Mouse (Mus musculus): ENCODE data around the gene Pip4k2a. TPM values are rescaled to one million over a fixed set of nuclear protein-coding genes. Genes with fewer than 3 reads are reported as not detected.

The Pip4k2a gene
- total RNA-seq, 2 experiments from 2014 or later, result 61.7 to 117 TPM

DNA sequence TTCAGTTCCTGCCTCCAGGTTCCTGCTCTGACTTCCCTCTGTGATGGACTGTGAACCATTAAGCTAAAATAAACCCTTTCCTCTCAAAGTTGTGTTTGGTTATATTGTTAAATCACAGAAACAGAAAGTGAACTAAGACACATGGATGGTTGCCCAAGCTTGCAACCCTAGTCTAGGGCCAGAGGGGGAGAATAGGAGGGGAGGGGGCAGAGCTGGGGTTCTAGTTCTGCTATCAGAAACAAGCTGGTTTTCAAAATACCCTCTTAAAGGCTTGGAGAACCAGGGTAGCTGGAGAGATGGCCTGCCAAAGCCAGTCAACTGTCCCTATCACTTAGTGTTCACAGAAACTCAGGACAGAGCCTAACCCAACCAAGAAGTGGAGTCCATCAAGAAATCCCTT is 14.4 kb downstream of the Pip4k2a start:
- no peak for ATAC-seq (replicated peaks; ENCODE audit: low FRiP score, poor library complexity, severe bottlenecking)

DNA sequence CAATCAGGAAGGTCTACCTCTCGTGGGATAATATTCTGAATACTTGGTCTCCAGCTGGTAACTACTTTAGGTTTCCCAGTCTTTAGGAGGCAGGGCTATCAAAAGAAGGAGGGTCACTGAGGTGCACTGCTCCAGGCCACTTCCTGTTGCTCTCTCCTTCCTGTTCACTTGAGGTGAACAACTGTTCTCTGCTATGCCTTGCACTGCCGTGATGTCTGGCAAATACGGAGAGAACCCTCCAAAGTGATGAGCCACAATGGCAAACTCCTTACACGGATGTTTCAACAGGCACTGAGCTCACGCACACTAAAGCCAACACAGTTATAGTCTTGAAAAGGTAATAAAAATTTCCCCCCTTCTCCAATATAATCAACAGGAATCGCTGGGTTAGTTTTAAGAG is 15.3 kb downstream of the Pip4k2a start:
- ATAC-seq (replicated peaks; ENCODE audit: low FRiP score, poor library complexity, severe bottlenecking), result no peak

DNA sequence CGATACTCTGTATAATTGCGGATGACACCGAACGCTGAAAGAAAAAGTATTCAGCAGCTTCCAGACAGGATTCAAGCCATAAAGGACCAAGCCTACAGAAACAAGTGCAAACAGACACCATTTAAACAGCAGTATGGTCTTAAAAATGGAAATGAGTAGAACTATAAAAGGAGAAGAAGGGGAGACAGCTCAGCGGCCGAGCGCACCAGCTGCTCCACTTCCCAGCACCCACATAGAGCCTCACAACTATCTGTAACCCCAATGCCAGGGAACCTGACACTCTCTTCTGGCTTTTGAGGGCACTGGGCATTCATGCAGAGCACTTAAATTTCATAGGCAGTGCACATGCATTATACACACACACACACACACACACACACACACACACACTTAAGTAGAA is 18.3 kb downstream of the Pip4k2a start:
- no peak for ATAC-seq (replicated peaks; ENCODE audit: low FRiP score, poor library complexity, severe bottlenecking)

DNA sequence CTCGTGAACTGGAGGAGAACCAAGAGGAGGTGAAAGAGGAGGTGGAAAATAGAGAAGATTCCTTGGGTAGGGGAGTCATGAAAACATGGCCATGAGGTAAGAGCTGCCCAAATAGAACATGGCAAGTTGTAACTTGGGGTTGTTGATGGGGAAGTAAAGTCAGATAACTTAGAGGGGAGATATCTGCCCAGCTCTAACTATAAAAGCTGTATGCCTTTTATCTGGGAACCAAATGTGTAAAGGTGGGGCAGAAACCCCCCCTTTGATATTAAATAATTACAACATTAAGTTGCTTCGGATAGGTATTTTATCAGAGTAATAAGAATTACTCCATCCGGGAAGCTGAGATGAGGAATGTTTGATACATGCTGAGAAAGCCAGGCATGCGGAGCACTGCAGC is 18.9 kb downstream of the Pip4k2a start:
- no peak for ATAC-seq (replicated peaks; ENCODE audit: low FRiP score, poor library complexity, severe bottlenecking)

DNA sequence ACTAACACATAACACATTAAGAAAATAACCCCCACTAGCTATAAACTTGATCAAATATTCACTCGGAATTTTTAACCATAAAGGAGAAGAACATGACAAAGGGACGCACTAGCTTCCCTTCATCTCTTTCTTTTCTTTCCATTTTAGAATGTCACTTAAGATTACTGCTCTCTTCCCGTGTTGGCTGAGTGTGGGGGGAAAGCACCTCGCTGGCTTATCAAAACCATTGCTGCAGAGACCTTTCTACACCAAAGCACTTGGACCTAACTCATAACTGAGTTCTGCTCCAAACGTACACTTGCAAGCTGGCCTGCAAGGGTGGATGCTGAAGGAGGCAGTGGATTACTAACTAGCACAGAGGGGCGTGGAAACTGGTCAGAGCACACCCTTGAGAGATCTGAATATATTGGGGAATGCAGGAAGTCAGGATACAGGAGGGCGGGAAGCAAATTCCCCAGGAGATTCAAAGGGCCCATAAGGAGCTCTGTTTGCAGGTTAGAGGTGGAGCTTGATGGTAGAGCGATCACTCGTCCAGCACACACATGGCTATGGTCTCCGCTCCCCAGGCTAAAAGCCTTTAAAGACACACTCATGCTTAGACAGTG is 20.6 kb downstream of the Pip4k2a start:
- no peak for ATAC-seq (replicated peaks; ENCODE audit: low FRiP score, poor library complexity, severe bottlenecking)

DNA sequence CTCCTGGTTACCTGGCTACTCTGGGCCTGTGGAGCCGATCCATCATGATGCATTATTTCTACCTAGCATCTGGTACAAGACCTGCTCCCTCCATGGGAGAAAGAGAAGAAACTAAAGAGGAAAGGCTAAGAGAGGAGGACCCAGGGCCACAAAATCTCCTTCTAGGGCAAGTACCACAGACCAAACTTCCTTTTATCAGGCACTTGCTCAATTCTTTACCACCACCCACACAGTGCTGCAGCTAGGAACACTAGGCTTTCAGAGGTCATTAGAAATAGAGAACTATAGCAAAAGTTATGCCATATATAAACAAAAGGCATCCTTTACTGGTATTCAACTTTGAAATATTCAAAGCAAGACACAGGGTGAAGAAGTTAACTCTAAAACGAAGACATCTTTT is 21.8 kb downstream of the Pip4k2a start:
- no peak for ATAC-seq (replicated peaks; ENCODE audit: low FRiP score, poor library complexity, severe bottlenecking)

DNA sequence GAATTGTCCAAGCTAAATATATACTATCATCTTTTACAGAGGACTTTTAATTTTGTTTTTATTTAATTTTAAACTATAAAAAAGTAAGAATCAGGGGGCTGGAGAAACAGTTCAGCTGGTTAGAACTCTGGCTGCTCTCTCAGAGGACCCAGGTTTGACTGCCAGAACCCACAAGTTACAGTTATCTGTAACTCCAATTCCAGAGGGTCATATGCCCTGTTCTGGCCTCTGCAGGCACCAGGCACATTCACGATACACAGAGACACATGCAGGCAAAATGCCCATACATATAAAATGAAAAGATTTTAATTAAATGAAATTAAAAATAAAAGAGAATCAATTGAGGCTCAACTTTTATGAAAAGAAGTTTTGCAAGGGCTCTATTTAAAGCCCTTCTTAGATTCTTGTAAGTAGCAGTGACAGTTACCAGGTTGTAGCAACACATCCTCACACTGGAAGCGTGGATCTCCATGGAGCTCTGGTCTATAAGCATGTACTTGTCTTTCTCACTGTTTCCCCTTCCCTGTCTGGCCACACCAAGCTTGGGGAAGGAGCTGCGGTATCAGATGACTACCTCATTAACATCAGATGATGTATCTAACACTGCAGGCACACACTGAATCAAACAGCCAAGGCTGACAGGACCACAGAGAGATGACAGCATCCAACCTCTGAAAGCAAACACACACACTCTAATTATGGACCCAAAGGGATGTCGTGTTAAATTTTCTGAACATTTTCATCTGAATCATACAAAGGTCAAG is 22.9 kb downstream of the Pip4k2a start:
- 0 out of 2 replicates have a peak, but pooled peaks have one; percentile 40 for ATAC-seq (replicated peaks; ENCODE audit: low FRiP score, poor library complexity, severe bottlenecking)

DNA sequence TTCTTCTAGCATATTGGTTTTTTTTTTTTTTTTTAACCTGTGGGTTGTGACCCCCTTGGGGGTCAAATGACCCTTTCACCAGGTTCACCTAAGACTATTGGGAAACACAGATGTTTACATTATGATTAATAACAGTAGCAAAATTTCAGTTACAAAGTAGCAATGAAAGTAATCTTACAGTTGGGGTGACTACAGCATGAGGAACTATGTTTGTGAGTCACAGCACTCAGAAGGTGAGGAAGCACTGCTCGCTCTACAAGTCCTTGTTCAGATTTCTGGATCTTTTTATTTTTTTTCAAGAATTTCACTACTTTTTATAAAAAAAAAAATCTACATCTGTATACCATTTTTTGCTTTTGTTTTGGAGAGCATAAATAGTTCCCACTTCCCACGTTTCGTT is 26.4 kb downstream of the Pip4k2a start:
- no peak for ATAC-seq (replicated peaks; ENCODE audit: low FRiP score, poor library complexity, severe bottlenecking)

DNA sequence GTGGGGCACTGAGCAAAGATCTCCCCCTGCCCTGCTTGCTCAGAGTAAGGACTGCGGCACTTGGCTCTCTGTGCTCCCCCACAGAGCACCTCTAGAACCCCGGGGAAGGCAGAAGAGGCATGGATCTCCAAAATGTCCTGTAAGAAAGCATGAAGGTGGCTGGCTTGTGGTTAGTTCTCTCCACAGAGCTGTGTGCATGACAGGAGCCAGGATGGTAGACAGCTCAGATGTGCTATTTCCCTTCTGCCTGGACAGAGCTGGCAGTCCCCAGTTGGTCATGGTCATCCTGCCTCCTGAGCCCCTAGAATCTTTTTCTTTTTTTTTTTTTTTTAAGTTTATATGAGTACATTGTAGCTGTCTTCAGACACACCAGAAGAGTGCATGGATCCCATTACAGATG is 27.5 kb downstream of the Pip4k2a start:
- ATAC-seq (replicated peaks; ENCODE audit: low FRiP score, poor library complexity, severe bottlenecking), result no peak

DNA sequence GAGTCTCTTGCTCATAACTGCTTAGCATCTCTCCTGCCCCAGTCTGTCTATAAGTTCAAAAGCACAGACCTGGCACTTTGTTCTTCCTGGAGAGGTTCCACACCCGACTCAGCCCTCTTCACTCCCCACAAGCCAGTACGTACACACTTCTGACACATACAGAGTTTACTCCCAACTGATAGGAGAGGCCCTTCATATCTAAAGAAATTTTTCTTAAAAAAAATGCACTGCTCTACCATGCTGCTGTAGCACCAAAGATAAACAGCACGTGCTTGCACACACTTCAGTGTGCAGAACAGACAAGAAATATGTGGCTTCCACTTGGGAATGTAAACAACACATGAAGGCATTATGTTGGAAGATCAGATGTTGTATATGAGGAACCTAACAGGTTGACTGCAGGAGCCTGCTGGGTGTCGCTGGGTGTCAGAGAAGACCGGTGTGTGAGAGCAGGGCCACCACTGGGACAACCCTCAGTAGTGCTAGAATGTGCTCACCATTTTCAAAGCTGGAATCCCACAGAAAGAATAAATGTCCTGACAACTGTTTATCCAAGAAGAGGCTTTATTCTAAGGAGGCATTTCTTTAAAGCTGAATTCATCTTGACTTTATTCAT is 28.8 kb downstream of the Pip4k2a start:
- peak; percentile 72 for ATAC-seq (replicated peaks; ENCODE audit: low FRiP score, poor library complexity, severe bottlenecking)

DNA sequence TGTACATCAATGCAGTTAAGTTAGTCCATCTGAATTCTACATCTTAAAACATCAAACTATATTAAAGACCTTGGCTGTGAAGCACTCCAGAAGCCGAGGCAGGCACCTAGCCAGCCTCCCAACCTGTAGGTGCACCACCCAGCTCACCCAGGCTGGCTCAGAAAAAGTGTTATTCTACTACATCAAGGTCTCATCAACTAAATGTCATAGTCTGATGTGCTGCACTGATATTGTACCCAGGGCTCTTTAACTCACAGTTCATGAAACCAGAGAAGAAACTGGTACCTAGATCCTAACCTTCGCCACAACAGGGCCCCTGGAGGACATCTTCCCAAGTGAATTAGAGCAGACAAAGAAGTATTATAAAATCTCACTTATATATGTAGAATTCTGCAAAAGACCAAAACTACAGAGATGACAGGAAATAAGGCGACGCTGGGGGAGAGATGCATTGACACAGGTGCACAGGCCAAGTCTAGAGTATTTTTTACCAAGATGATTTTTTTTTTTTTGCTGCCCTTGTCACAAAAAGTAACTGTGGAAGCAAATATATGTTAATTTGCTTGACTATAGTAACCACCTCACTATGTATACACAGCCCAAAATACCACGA is 30.4 kb downstream of the Pip4k2a start:
- ATAC-seq (replicated peaks; ENCODE audit: low FRiP score, poor library complexity, severe bottlenecking), result no peak

DNA sequence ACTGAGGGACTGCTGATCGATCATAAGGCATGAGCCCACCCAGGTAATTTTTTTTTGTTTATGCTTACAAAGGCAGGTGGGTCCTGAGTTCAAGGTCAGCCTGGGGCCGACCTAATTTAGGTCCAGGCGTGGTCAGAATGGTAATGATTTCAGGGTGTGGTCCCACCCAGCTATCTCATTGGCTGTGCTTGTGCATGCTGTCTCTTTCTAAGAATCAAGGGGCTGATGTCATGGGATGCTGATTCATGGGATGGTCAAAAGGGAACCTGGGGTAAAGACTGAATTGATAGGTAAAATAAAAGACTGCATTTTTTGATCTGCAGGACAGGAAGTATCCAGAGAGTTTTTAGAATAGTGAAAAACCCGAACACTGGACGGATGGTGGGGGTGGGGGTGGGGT is 31.4 kb downstream of the Pip4k2a start:
- no peak for ATAC-seq (replicated peaks; ENCODE audit: low FRiP score, poor library complexity, severe bottlenecking)

DNA sequence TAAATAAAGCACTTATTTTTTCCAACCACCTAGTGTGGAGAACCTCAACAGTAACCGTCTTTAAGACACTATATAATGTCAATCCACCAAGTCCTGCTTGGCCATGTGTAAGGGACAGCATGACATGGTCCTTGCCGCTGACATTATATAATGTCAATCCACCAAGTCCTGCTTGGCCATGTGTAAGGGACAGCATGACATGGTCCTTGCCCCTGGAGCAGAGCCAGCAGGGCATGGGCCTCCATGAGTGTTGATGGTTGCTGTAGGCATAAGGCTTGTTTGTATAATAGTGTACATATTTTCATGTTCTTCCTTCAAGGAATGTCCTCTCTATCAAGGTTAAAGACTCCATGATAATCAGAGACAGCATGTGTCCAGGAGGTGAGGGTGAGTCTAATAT is 32.0 kb downstream of the Pip4k2a start:
- no peak for ATAC-seq (replicated peaks; ENCODE audit: low FRiP score, poor library complexity, severe bottlenecking)

DNA sequence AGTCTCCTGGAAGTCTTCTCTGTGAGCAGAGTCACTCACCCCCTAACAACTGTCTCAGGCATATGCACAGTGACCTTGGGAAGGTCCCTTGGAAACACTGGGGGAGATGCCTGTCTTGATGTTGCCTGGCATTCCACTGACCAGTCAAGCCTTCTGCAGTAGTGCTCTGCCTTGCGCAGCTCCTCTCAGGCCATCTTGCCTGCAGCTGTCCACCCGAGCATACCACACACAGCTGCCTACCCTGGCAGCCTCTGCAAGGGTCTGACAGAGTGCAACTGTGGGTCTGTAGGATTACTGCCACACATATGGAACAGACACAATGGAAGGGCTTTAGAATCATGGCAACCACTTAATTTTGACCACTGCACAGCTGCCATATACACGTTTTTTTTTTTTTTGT is 32.8 kb downstream of the Pip4k2a start:
- ATAC-seq (replicated peaks; ENCODE audit: low FRiP score, poor library complexity, severe bottlenecking), result no peak

DNA sequence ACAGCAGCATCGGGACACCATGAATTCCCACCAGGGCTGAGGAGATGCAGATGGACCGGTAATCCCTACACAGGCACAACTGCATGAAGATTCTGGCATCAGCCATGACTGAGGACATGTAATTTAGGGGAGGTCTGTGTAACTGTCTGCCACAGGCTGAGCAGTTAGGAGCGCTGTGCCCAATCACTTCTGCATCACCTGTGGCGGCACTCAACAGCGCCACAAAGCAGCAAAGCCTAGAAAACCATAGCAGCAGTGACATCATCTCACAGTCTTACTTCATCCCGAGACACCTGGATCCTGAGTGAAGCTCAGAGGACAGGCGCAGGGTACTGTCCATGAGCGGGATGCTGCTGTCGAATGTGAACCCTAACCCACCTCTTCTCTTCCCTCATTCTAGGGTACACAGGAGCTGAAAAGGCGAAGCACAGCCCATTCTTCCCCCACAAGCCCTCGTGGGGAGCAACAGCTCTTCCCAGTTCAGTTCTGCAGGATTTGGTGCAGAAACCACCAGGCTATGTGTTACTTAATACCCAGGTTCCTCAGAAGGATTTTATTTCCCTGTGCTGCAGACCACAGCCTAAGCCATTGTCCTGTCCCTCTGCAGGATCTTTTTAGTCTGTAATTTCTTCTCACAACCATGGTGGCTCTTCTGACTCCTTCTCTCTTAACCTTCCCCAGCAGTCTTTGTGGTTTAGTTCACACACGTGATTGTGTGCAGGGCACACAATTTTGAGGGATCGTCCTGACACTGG is 34.5 kb downstream of the Pip4k2a start:
- ATAC-seq (replicated peaks; ENCODE audit: low FRiP score, poor library complexity, severe bottlenecking), result no peak

DNA sequence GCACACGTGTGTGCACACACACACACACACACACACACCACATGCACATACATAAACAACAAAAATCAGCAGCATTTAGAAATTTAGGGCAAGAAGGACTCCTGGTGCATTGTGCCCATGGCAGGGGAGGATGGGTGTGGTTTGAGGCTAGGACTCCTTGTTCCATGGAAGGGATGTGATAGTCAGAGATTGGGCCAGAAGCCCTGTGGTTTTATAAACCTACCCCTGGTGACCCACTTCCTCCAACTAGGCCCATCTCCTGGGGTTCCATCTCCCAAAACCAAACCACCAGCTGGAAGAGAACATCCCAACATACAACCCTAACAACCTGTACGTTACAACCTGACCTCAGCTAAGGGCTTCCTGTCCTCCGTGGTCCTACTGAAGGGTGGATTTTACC is 35.4 kb downstream of the Pip4k2a start:
- no peak for ATAC-seq (replicated peaks; ENCODE audit: low FRiP score, poor library complexity, severe bottlenecking)

DNA sequence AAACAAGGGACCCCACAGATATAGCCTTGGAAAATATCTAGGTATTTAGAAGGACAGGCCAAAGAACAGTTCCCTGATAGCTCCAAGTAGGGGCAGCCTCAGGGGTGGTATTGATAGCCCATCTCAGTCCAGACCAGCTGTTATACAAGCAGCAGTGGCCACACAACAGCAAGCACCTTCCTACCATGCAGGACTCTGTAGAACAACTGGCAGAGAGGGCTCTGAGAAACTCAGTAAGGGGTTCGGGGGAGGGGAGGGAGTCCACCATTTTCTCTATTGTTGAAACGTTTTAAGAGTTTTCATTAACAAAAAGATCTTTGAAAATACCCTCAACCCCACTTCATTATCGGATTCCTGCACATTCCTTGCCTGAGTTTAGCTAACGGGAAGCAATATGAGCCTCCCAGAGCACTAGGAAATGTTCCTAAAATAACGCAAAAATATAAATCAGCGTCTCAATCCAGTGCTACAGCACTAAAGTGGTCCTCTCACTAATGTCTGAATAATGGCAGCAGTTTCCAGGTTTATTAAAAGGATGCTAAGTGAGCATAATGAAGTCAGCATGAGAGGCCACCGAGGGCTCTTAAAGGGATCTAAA is 37.5 kb downstream of the Pip4k2a start:
- ATAC-seq (replicated peaks; ENCODE audit: low FRiP score, poor library complexity, severe bottlenecking), result no peak

DNA sequence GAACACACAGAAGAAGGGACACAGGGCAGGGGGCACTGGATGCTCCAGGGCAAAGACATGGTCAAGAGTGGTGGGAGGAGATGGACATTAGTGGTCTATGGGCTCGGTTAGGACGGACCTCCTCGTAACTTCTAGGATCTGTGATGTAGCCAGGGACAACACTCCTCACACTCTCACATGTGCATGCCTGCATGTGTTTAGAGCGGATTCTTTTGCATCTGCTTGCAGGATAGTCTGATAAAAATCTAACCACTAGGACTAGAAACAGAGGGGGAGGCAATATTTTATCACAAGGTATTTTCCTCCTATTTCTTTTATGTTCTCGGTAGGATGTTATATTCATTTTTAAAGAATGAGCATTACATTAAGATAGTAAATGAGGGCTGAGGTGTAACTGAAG is 38.4 kb downstream of the Pip4k2a start:
- no peak for ATAC-seq (replicated peaks; ENCODE audit: low FRiP score, poor library complexity, severe bottlenecking)

DNA sequence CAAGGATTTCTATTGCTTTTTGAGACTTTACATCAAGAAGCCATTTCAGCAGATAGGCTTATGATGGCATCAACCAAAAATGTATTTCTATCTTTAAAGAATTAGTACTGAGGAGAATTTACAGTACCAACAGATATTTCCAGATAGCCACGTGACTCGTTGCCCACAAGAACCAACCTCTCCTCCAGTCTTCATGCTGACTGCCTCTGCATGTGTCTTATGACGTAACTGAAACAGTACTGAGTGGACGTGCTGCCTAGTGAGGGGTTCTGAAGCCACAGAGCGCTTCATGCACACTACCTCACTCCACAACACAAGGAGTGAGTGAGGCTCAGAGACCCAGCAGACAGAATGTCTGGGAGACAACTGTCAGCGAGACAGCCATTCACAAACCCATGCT is 38.9 kb downstream of the Pip4k2a start:
- no peak for ATAC-seq (replicated peaks; ENCODE audit: low FRiP score, poor library complexity, severe bottlenecking)

DNA sequence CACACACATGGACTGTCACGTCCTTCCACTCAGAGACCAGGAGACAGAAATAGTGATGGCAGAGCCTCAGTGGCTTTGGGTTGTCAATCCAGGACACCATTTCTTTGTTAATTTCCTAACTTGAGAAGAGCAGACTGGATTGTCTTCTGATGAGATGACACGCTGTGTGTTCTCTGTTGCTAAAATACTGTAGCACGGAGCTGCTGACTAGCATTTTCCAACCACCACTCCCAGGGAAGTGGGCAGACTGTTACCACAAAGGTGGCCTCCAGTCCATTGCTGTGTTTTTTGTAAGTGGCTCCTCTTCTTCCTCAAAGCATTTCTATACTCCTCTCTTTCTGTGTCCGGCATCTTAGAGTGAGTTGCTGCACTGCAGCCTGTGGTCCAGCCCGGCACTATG is 39.4 kb downstream of the Pip4k2a start:
- ATAC-seq (replicated peaks; ENCODE audit: low FRiP score, poor library complexity, severe bottlenecking), result no peak
